Mouse (Mus musculus): ENCODE measurements around the gene Hsp90ab1.

- TF ChIP-seq CTCF (conservative IDR thresholded peaks at IDR 0.05; ENCODE audit: low read length) (no peak), POU5F1 (IDR thresholded peaks at IDR 0.05; ENCODE audit: borderline replicate concordance, low read length) (no peak)
Measured at GRCm38 (mm10) chr17:45551249-45551796, 21.7 kb downstream of the Hsp90ab1 start.
